Mouse (Mus musculus) adrenal gland, adult 10 weeks (tissue): ENCODE results near the gene C7. TPM values are rescaled to one million over a fixed set of nuclear protein-coding genes. Genes with fewer than 3 reads are reported as not detected.

Source experiments
- polyA plus RNA-seq: library from polyadenylated mRNA; stranded (reverse); fragments of 350-450 nt; fragmentation: Illumina TruSeq; extraction: RNeasy Lipid Tissue Mini Kit (QIAGEN cat#74804); gene quantifications from one replicate; pipeline ENCODE4 v1.2.3, GENCODE M21; 2014; ENCODE audit warnings: low read depth, low replicate concordance

C7 gene
- 20.2 TPM for polyA plus RNA-seq

GRCm38 (mm10) chr15:5063635-5064034 is at the start of gene C7:
Gene C7 (minus strand): TSS chr15:5063740.

GRCm38 (mm10) chr15:5107686-5108654 is 44.4 kb upstream of the C7 start, which contains the start of gene Card6:
Gene Card6 (minus strand): TSS chr15:5108539.

Other genes with a start within 250 kb of the C7 start
- not detected for gene Mroh2b, start 165.0 kb downstream of the C7 start, polyA plus RNA-seq
- gene Card6, start 44.8 kb upstream of the C7 start, polyA plus RNA-seq, result 6.8 TPM
- 23.4 TPM for gene Rpl37, start 52.9 kb upstream of the C7 start, polyA plus RNA-seq
- 135 TPM for gene Prkaa1, start 80.1 kb upstream of the C7 start, polyA plus RNA-seq
- 113 TPM for gene Ttc33, start 121.8 kb upstream of the C7 start, polyA plus RNA-seq
- gene Ptger4, start 180.4 kb upstream of the C7 start, polyA plus RNA-seq, result 1.6 TPM